Mouse (Mus musculus): Measurements from ENCODE around the gene Foxm1. TPM values are rescaled to one million over a fixed set of nuclear protein-coding genes. Genes with fewer than 3 reads are reported as not detected.

The Foxm1 gene
- polyA plus RNA-seq, 1 experiment from 2014 or later = 34.9 TPM

DNA sequence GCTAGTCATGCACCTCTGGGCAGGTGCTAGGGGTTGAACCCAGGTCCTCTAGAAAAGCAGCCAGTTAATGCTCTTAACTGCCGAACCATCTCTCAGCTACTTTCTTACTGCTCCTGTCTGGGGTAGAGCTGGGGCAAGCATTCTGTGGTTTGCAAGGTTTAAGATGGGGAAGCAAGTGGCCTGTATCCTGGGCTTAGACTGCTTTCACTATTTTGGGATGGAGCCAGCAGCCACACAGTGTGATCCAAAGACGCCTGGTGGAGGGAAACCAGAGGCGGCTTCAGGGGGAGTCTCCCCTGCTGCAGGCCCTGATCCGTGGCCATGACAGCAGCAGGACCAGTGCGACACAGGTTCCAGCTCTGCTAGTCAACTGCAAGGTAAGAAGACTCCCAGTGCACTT lies 41.9 kb downstream of the Foxm1 start:
- Histone ChIP-seq H3K36me3 (ENCODE audit: control insufficient read depth, insufficient read depth, low read length) (peaks cover 22% of the 10 kb centered on the region), H3K27ac (ENCODE audit: low read length) (no peak overlapping the region), H3K9me3 (ENCODE audit: control insufficient read depth, low read depth, low read length) (no peaks in the 10 kb centered on the region), H3K27me3 (ENCODE audit: control insufficient read depth, insufficient read depth, low read length) (no peaks in the 10 kb centered on the region), H3K4me3 (ENCODE audit: low read depth, low read length) (no peak overlapping the region), H3K9ac (replicated peaks; ENCODE audit: low read depth, low read length) (no peak overlapping the region), H3K4me1 (ENCODE audit: control insufficient read depth, insufficient read depth, low read length) (no peaks in the 10 kb centered on the region), H3K4me2 (replicated peaks; ENCODE audit: low read depth, low read length) (no peak overlapping the region)
- ATAC-seq (ENCODE audit: insufficient number of reproducible peaks, insufficient read depth, low FRiP score, low read depth) = no peak
- 49% methylated on average over 5 of the region's 5 CpGs for WGBS

DNA sequence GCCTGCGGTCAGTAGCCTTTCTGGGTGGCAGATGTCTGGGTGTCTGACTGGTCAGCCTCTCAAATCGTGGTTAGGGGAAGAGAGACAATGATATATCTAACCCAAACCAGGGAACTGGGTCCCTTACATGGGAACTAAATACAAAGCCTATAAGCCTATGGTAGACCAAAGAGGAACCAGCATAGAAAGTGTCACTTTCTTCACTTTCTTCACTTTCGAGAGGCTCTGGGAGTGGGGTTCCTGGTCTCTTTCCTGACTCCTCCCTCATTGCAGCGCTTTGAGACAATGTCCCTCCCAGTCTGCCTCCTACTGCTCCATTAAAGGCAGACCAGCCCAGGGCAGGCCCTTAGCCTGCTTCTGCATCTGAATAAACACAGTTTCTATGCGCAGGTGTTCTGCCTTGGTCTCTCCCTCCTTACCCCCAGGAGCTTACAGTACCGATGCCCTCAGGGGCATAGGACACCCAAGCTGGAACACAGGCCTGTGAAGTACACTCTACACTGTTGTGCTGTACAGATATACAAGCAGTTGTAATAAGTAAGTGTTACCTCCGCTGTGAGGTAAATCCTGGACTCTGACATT lies 45.9 kb downstream of the Foxm1 start:
- Histone ChIP-seq H3K4me3 (ENCODE audit: low read depth, low read length) (no peak overlapping the region), H3K36me3 (ENCODE audit: control insufficient read depth, insufficient read depth, low read length) (peaks cover 48% of the 10 kb centered on the region), H3K27me3 (ENCODE audit: control insufficient read depth, insufficient read depth, low read length) (no peaks in the 10 kb centered on the region), H3K4me1 (ENCODE audit: control insufficient read depth, insufficient read depth, low read length) (no peaks in the 10 kb centered on the region), H3K27ac (ENCODE audit: low read length) (no peak overlapping the region), H3K9ac (replicated peaks; ENCODE audit: low read depth, low read length) (no peak overlapping the region), H3K9me3 (ENCODE audit: control insufficient read depth, low read depth, low read length) (no peaks in the 10 kb centered on the region), H3K4me2 (replicated peaks; ENCODE audit: low read depth, low read length) (no peak overlapping the region)
- ATAC-seq (ENCODE audit: insufficient number of reproducible peaks, insufficient read depth, low FRiP score, low read depth) = no peak
- 88% methylated on average over 7 of the region's 7 CpGs for WGBS

DNA sequence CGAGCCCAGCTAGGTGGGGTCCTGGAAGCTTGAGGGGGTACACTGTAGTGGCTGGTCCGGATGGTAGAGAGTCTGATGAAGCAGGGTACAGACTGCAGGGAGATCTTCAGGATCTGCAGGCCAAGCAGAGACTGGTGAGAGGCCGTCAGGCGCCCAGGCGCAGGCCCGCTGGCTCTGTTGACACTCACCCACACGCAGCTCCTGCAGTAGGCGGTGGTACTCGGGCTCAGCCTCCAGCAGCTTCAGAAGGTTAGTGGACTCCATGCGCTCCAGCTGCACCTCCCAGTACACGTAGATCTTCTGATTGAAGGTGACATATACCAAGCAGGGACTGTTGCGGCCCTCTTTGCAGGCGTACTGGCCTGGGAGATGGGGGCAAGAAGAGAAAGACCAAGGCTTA lies 47.5 kb downstream of the Foxm1 start:
- no peak for ATAC-seq (ENCODE audit: insufficient number of reproducible peaks, insufficient read depth, low FRiP score, low read depth)
- H3K9me3 ChIP-seq (ENCODE audit: control insufficient read depth, low read depth, low read length) = no peaks in the 10 kb centered on the region
- peaks cover 50% of the 10 kb centered on the region for H3K36me3 ChIP-seq (ENCODE audit: control insufficient read depth, insufficient read depth, low read length)
- 94% methylated on average over 13 of the region's 13 CpGs for WGBS
- no peaks in the 10 kb centered on the region for H3K27me3 ChIP-seq (ENCODE audit: control insufficient read depth, insufficient read depth, low read length)
- H3K9ac ChIP-seq (replicated peaks; ENCODE audit: low read depth, low read length) = no peak overlapping the region
- no peak overlapping the region for H3K4me3 ChIP-seq (ENCODE audit: low read depth, low read length)
- no peak overlapping the region for H3K4me2 ChIP-seq (replicated peaks; ENCODE audit: low read depth, low read length)
- no peak overlapping the region for H3K27ac ChIP-seq (ENCODE audit: low read length)
- no peaks in the 10 kb centered on the region for H3K4me1 ChIP-seq (ENCODE audit: control insufficient read depth, insufficient read depth, low read length)

DNA sequence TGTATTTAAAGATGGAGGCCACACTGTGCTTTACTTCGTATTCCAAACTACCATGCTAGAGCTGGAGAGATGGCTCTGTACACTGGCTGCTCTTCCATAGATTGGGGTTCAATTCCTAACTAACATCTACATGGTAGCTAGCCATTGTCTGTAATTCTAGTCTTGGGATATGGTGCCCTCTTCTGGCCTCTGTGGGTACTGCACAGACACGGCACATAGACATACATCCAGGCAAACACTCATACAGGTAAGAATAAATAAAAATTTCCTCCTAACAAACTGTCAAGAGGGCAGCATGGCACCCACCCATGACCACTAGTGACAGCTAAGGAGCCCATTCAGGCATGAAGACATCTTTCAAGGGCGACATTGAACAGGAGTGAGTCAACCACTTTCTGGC lies 48.3 kb downstream of the Foxm1 start:
- Histone ChIP-seq H3K4me1 (ENCODE audit: control insufficient read depth, insufficient read depth, low read length) (no peaks in the 10 kb centered on the region), H3K4me3 (ENCODE audit: low read depth, low read length) (no peak overlapping the region), H3K36me3 (ENCODE audit: control insufficient read depth, insufficient read depth, low read length) (peaks cover 56% of the 10 kb centered on the region), H3K27ac (ENCODE audit: low read length) (no peak overlapping the region), H3K9ac (replicated peaks; ENCODE audit: low read depth, low read length) (no peak overlapping the region), H3K9me3 (ENCODE audit: control insufficient read depth, low read depth, low read length) (no peaks in the 10 kb centered on the region), H3K4me2 (replicated peaks; ENCODE audit: low read depth, low read length) (no peak overlapping the region), H3K27me3 (ENCODE audit: control insufficient read depth, insufficient read depth, low read length) (no peaks in the 10 kb centered on the region)
- 19% methylated on average over 3 of the region's 3 CpGs for WGBS
- ATAC-seq (ENCODE audit: insufficient number of reproducible peaks, insufficient read depth, low FRiP score, low read depth) = no peak; the same call in 1 of the 2 replicates

DNA sequence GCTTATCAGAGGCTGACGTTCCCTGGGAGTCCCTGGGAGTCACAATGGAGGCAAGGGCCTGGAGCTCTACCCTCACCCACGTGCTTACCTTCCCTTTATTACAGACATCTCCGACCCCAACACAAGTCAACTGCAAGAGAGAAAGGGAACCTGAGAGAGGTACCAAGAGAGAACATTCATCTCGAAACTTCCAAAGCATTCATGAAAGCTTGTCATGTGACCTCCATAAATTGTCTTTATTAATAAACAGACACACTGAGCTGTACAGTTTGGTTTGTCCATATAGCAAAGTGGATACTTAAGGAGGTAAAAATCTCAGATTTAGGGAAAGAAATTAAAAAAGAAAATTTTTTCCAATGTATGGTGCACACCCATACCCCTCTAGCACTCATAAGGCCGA lies 53.4 kb downstream of the Foxm1 start:
- WGBS = 78% methylated on average over 5 of the region's 5 CpGs

DNA sequence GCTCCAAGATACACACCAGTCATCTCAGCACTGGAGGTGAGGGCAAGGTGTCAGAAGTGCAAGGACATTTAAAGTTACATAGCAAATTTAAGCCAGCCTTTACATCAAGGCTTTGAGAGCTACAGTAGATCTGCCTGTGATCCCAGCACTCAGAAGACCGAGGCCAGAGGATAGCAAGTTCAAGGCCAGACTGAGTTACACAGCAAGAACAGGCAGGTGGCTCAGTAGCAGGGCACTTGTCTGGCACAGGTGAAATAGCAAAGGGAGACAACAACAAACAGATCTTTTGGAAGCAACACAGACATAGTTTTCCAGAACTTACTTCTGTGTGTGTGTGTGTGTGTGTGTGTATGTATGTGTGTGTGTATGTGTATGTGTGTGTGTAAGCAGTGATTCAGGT lies 55.3 kb downstream of the Foxm1 start:
- Histone ChIP-seq H3K4me3 (ENCODE audit: low read depth, low read length) (no peak overlapping the region), H3K4me2 (replicated peaks; ENCODE audit: low read depth, low read length) (no peak overlapping the region), H3K36me3 (ENCODE audit: control insufficient read depth, insufficient read depth, low read length) (peaks cover 14% of the 10 kb centered on the region; the same call in 1 of the 2 replicates), H3K9me3 (ENCODE audit: control insufficient read depth, low read depth, low read length) (no peaks in the 10 kb centered on the region), H3K9ac (replicated peaks; ENCODE audit: low read depth, low read length) (no peak overlapping the region), H3K4me1 (ENCODE audit: control insufficient read depth, insufficient read depth, low read length) (no peaks in the 10 kb centered on the region), H3K27ac (ENCODE audit: low read length) (no peak overlapping the region), H3K27me3 (ENCODE audit: control insufficient read depth, insufficient read depth, low read length) (no peaks in the 10 kb centered on the region)
- WGBS = 80% methylated on average over 1 of the region's 1 CpGs
- ATAC-seq (ENCODE audit: insufficient number of reproducible peaks, insufficient read depth, low FRiP score, low read depth) = no peak

More for the DNA sequence above, 53.4 kb downstream of the Foxm1 start:
- no peaks in the 10 kb centered on the region for H3K27me3 ChIP-seq (ENCODE audit: control insufficient read depth, insufficient read depth, low read length)
- no peak overlapping the region for H3K9ac ChIP-seq (replicated peaks; ENCODE audit: low read depth, low read length)
- peaks cover 25% of the 10 kb centered on the region; the same call in 1 of the 2 replicates for H3K36me3 ChIP-seq (ENCODE audit: control insufficient read depth, insufficient read depth, low read length)
- no peak overlapping the region for H3K27ac ChIP-seq (ENCODE audit: low read length)
- H3K4me3 ChIP-seq (ENCODE audit: low read depth, low read length) = no peak overlapping the region
- H3K4me1 ChIP-seq (ENCODE audit: control insufficient read depth, insufficient read depth, low read length) = no peaks in the 10 kb centered on the region
- no peak overlapping the region for H3K4me2 ChIP-seq (replicated peaks; ENCODE audit: low read depth, low read length)
- no peak for ATAC-seq (ENCODE audit: insufficient number of reproducible peaks, insufficient read depth, low FRiP score, low read depth)
- H3K9me3 ChIP-seq (ENCODE audit: control insufficient read depth, low read depth, low read length) = no peaks in the 10 kb centered on the region

DNA sequence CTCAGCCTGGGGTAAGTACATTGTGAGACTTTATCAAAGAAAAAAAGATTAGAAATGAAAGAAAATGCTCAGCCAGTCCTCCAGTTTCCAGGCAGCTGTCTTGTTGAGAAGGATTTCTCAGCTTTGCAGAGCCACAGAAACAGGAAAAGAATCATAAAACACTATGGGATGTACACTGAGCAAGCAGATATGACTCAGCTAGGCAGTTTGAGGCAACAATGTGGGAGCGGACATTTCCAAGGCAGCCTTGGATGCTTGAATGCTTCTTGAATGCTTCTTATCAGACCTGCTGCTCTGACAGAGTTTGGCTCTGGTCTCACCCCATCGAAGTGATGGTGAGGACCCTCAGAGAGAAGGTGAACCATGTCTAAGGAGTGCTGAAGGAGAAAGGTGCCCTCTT lies 58.3 kb downstream of the Foxm1 start:
- H3K4me2 ChIP-seq (replicated peaks; ENCODE audit: low read depth, low read length) = no peak overlapping the region
- H3K27ac ChIP-seq (ENCODE audit: low read length) = no peak overlapping the region
- H3K9ac ChIP-seq (replicated peaks; ENCODE audit: low read depth, low read length) = no peak overlapping the region
- ATAC-seq (ENCODE audit: insufficient number of reproducible peaks, insufficient read depth, low FRiP score, low read depth) = no peak
- H3K27me3 ChIP-seq (ENCODE audit: control insufficient read depth, insufficient read depth, low read length) = no peaks in the 10 kb centered on the region
- no peak overlapping the region for H3K4me3 ChIP-seq (ENCODE audit: low read depth, low read length)
- H3K9me3 ChIP-seq (ENCODE audit: control insufficient read depth, low read depth, low read length) = no peaks in the 10 kb centered on the region
- 0 out of 2 replicates have a peak, but pooled peaks cover 3% of the 10 kb centered on the region for H3K4me1 ChIP-seq (ENCODE audit: control insufficient read depth, insufficient read depth, low read length)
- WGBS = 84% methylated on average over 2 of the region's 2 CpGs
- peaks cover 3% of the 10 kb centered on the region; the same call in 1 of the 2 replicates for H3K36me3 ChIP-seq (ENCODE audit: control insufficient read depth, insufficient read depth, low read length)

DNA sequence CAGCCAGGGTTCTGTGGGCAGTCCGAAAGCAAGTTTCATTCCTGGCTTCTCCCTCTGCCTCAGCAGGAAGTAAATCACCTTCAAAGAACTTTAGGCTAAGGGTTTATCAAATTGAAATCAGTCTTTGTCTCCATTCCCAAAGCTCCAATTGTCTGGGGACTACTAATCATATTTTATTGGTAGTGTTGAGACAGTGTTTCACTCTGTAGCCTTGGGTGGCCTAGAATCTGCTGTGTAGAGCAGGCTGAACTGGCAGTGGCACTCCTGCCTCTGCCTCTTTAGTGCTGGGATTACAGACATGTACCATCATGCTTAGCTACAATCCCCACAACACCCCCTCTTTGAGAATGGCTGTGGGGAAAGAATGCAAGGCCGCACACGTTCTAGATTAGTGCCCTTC lies 58.7 kb downstream of the Foxm1 start:
- H3K27me3 ChIP-seq (ENCODE audit: control insufficient read depth, insufficient read depth, low read length) = no peaks in the 10 kb centered on the region
- H3K4me2 ChIP-seq (replicated peaks; ENCODE audit: low read depth, low read length) = no peak overlapping the region
- 0 out of 2 replicates have a peak, but pooled peaks cover 3% of the 10 kb centered on the region for H3K4me1 ChIP-seq (ENCODE audit: control insufficient read depth, insufficient read depth, low read length)
- no peak for ATAC-seq (ENCODE audit: insufficient number of reproducible peaks, insufficient read depth, low FRiP score, low read depth)
- no peak overlapping the region for H3K9ac ChIP-seq (replicated peaks; ENCODE audit: low read depth, low read length)
- H3K9me3 ChIP-seq (ENCODE audit: control insufficient read depth, low read depth, low read length) = no peaks in the 10 kb centered on the region
- peaks cover 2% of the 10 kb centered on the region; the same call in 1 of the 2 replicates for H3K36me3 ChIP-seq (ENCODE audit: control insufficient read depth, insufficient read depth, low read length)
- 89% methylated on average over 3 of the region's 3 CpGs for WGBS
- no peak overlapping the region for H3K27ac ChIP-seq (ENCODE audit: low read length)
- H3K4me3 ChIP-seq (ENCODE audit: low read depth, low read length) = no peak overlapping the region

Measured in stomach, embryonic 14.5 days (tissue).